Mouse (Mus musculus) retina, postnatal 1 day (tissue): ENCODE results near the gene Gtf2ird2.
A peak's percentile ranks its signal among the peaks of the same experiment; 100 is the strongest.

Experiments used
- DNase-seq: peaks from one replicate; pipeline ENCODE4 v3.0.0-alpha.2; 2012

Gtf2ird2 gene

DNA sequence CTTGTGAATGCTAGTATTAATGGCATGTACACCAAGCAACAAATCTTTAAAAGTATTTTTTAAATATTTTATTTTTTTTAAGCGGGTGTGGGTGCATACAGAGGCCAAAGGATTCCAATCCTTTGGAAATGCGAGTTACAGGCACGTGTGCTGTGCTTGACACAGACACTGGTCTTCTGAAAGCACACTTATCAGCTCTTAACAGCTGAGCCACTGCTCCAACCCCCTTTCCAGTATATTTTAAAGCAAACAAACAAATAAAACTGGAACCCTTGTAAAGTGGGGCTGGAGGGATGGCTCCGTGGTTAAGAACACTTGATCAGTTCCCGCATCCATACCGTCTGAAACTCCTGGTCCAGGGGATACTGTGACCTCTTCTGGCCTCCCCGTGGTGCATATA, 657 bp upstream of the Gtf2ird2 start:
- DNase-seq, result no peak

DNA sequence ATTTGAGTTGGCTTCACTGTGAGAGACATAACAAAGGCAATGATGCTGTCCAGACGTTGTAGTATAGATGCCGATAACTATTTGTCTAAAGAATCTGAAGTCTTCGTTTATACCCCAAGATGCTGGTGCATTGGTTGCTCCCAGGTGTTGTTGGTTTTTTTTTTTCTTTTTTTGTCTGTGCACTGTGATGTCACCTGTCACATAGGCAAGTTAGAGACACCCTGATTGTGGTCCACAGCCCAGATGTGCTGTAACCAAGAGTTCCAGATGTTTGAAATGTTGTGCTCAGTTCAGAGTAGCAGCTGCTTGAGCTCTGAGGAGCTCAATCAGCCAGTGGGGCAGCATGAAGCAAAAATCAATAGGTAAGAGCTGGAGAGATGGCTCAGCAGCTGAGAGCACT, 2.2 kb downstream of the Gtf2ird2 start:
- no peak for DNase-seq

DNA sequence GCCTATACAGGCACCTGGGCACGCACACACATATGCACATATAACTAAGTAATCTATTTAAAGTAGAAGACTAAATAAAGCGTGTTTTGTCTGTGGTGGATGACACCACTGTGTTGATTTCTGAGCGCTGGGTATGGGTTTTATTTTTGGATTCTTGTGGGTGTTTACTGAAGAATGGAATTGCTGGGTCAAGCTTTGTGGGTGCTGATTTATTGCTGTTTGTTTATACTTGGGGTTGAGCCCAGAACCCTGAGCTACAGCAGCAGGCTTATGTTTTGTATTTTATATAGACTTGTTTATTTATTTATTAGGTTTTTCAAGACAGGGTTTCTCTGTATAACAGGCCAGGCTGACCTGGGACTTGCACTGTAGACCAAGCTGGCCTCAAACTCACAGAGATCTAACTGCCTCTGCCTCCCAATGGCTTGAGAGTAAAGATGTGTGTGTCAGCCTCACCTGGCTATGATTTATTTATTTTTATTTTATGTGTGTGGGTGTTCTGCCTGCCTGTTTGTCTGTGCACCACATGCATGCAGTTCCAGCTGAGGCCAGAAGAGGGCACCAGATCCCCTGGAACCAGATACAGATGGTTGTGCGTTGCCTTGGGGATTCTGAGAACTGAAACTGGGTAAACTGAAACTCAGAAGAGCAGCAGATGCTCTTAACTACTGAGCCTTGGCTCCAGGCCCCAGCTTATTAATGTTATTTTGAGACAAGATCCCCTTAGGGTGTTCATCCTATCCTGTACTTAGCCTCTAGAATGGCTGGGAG, 3.3 kb downstream of the Gtf2ird2 start:
- peak; percentile 73 for DNase-seq

DNA sequence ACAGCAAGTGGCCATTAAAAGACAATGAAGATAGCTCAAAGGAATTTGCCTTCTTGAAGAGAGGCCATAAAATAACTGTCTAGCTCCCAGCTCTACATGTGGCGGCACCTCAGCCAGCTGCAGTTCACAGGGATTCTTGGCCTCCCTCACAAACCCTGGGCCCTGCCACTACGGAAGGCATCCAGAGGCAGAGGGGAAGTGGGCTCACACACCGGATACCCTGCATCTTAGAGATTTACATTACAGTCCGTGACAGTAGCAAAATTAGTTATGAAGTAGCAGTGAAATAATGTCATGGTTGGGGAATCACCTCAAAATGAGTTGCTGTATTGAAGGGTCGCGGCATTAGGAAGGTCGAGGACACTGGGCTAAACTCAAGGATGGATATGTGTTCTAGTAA, 4.8 kb downstream of the Gtf2ird2 start:
- no peak for DNase-seq

DNA sequence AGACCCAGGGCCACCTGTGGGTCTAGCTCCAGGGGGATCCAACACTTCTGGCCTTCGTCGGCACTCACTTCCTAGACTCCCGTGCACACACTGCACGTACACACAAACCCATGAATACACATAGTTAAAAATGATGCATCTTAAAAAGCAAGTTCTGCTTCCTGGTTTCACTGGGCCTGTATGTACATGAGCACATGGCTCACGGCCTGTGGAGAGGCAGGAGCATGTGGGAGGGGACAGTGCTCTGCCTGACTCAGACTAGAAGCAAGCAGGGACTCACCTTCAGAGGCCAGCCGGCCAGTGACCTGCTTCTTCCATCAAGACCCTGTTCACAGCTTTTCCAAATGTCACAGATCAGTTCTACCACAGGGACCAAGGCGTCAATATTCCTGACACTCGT, 9.8 kb downstream of the Gtf2ird2 start:
- no peak for DNase-seq

DNA sequence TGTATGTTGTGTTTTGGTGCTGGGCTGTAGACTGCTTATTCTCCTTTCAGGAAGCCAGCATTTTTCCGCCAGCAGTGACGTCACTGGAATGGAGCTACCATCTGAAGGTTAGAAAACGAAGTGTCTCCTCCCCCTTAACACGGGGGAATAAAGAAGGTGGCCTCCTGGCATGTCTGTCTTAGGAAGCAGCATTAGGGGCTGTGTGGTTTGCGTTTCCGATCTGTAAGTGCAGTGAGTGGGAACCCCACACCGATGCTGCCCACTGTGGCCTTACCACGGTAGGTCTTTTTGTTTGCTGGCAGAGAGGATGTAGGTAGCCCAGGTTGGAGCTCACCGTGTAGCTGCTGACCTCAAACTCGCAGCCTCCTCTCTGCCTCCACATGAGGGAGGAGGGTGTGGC, 22.9 kb downstream of the Gtf2ird2 start:
- DNase-seq, result no peak

DNA sequence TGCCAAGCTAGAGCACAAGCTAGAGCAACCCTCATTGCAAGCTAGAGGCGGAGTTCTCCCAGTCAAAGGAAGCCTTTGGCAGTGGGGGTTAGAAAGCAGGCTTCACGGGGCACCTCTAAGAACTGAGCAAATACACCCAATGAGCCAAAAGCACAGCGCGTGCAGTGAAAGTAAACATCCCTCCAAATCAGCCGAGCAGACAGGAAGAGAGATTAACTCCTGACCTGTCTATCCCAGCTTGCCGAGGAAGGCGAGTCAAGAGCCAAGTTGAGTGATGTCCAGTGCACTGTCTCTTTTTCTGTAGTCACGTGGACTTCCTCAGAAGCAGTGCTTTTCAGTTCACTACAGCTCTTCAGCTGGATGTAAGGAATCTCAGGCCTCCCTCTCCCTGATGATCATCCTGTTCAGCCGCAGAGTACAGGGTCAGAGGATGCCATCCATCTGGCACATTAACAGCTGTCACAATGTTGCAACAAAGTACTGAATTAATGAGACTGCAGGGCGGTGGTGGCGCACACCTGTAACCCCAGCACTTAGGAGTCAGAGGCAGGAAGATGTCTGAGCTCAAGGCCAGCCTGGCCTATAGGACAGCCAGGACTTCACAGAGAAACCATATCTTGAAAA, 26.2 kb downstream of the Gtf2ird2 start:
- no peak for DNase-seq

DNA sequence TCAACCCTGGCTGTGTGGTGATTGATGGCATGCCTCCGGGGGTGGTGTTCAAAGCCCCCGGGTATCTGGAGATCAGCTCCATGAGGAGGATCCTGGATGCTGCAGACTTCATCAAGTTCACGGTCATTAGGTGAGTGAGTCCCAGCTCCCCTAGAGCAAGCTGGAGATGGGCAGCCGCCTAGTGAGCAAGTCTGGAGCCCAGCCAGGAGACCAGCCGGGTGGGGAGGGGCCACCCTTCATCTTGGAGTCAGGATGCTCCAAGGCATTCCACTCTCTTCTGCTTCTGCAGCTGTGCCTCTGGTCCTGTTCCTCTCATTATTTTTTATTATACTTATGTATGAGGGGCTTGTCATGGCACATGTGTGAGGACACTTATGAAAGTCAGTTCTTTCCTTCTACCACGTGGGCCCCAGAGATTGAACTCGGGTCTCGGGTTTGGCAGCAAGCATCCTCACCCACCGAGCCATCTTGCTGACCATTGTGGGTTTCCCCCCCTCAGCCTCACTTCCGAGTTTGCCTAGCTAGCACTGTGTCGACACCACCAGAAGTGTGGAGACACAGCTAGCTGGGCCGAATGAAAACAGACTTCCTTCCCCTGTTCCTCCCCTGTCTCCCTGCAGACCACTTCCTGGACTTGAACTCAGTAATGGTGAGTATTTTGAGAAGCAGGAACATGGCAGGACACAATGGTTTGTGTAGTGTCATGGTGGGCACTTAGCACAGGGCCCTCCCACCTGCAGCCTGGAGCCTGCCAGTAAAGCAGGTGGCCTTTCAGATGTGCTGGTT, 30.4 kb downstream of the Gtf2ird2 start:
- DNase-seq, result no peak

DNA sequence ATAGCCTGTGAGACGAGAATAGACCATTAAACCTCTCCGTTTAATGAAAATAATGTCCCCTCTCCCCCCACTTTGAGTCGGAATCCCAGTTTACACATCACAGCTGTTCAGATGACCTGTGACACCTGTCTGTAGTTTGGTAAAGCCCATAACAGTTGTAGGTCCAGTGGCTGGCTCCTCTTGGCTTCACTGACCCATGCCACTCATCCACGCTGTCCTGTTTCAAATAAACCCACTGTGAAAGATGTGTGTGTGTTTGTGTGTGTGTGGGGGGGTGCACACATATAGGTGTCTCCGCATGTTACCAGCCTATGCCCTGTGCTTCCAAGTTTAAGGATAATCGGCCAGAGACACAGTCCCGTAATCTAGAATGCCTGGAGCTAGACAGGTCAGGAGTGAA, 34.1 kb downstream of the Gtf2ird2 start:
- no peak for DNase-seq

DNA sequence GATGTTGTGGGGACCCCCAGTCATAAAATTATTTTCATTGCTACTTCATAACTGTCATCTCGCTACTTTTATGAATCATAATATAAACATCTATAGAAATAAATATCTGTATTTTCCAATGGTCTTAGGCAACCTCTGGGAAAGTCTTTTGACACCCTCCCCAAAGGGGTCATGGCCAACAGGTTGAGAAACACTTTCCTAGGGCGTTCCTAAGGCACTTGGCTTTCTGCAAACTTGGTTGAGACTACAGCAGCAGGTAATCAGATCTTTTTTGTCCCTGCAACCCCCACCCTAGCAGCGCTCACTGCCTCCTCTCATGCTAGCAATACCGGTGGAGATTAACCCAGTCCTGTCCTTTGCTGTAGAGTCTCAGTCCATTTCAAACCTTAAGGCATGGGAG, 37.5 kb downstream of the Gtf2ird2 start:
- no peak for DNase-seq

DNA sequence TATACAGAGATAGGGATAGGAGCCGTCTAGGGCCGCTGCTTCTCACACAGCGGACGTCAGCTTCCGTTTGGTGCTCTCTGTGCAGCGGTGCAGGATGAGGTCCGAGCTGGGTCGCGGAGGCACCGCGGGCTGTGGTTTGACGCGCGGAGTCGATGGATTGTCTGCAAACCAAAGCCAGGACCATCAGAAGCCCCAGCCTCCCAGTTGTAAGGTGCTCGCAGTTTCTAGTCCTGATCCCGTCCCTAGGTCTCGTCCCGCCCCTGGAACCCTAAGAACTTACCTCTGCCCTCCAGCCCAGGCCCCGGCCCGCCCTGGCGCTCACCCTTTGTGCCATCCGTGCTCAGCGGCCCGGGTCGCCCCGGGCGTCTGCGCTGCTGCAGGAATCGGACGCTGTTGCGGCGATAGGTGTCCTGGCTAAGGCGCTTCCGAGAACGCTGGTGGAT, 37.9 kb downstream of the Gtf2ird2 start:
- DNase-seq, result peak; percentile 40

DNA sequence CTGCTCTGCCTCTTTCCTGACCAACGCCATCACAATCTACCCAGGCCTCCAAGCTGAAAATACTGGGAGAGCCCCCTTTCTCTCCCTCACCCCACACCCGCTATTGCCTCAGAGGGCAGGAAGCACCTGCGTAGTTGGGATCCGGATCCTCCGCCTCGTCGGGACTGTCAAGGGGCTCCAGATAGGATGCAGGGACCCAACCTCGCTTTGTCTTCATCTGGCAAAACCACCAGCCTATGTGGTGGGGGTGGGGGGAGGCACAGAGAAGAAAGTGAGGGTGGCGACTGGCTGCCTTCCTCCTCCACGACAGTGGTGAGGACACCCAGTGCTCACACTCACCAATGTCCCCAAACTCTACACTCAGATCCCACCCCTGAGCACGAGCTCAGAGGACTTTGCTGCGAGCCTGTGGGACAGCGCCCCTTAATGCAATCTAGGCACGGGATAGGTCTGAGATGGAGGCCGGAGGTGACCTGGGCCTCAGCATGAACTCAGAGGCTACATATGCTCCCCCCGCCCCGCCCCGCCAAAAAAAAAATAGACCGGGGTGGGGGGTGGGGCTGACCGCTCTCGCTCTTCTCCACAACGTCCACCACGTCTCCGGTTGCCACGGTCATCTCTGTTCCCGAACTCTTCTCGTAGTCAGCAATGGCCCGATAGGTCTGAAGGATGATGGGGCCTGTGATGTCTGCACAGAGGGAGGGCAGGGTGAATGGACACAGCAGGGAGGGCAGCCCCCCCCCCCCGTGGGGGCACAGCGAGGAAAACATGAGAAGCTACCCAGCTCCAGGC, 41.5 kb downstream of the Gtf2ird2 start:
- DNase-seq, result no peak

DNA sequence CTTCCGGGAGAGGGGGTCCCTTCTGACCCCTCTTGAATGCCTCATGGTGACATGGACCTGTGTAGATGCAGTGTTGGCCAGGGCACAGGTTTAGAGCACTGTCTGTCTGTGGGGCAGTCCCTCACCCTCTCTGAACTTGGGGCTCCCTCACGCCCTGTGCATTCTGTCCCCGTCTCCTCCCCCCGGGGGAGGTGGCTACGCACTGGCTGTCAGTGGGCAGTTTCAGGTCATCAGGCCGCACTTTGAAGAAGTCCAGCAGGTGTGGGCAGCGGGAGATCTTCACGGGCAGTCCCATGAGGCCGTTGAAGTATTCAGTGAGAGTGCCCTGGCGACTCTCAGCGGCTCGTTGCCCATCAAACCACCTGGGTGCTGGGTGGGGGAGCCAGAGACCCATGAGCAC, 43.1 kb downstream of the Gtf2ird2 start:
- DNase-seq, result no peak

DNA sequence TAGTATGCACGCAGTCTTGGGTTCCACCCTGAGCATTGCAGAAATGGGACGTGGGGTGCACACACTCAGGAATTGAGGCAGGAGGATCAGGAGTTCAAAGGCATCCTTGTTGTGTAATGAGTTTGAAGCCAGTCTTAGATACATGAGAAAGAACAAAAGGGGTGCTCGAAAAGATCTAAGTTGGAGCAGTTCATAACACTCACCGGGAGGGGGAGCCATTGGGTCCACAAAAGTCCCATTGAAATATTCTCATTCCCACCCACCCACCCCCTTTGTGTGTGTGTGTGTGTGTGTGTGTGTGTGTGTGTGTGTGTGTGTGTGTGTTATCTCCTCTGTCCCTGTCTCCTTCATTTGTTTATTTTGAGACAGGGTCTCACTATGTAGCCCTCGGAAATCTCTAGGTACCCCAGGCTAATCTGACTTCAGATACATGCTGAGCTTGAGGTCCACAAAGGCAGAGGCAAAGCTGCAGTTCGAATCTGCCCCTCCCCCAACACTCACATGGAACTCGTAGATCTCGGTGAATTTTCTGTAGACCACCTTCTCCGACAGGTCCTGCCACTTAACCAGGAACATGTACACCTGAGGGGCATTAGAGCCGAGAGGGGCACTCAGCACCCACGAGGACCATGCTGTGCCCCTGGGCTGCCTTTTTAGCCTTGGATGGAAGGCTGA, 43.9 kb downstream of the Gtf2ird2 start:
- DNase-seq, result peak; percentile 78

DNA sequence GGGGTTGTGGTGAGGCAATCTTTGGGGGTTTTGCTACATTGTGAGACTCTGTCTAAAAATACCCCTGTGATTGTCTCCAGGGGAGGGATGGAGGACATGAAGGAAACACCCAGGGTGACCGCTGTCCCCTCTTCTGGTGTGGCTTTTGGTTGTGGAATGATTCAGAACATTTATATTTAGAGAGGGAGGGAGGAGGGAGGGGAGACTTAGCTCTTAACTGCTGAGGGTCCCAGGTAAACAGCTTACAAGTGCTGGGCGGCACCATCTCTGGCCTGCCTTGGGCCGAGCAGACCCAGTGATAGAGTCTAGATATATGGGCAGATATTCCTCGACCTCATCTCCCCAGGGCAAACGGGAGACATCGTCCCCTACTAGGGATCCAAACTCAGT, 44.4 kb downstream of the Gtf2ird2 start:
- no peak for DNase-seq

DNA sequence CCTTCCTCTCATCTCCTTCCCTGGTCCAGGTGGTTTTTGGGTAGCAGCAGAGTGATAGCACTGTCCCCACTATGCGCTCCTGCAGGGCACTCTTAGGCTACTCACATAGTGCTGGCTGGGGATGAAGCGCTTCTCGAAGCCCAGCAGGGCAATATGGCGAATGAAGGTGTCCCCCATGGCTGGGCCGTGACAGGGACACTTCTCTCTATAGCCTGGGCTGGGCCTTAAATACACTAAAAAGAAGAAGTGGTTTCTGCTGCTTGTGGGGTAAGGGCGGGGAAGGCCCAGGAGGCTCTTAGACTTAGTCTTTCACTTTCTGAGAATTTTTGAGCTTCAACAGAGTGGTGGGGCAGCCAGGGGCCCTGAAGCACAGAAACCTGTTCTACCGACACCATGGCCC, 45.6 kb downstream of the Gtf2ird2 start, which contains the start of gene Ncf1:
TSS of gene Ncf1 (minus strand) at position 235 of the 400 bp plus-strand sequence.
- no peak for DNase-seq

DNA sequence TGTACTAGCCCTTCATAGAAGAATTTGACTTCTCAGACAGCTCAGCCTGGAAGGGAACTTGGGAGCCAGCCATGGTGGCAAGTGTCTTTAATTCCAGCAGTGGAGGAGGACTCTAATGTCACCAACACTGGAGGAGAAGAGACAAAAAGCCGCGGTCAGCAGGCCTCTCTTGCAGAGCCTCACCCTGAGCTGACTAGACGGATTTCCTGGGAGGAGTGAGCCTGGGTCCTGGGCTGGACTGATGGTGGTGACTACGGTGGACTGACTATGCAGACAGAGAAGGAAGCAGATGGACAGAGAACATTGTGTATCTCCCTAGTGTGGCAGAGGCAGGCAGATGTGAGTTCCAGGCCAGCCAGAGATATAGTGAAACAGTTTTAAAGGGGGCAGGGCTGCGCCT, 47.6 kb downstream of the Gtf2ird2 start:
- no peak for DNase-seq

DNA sequence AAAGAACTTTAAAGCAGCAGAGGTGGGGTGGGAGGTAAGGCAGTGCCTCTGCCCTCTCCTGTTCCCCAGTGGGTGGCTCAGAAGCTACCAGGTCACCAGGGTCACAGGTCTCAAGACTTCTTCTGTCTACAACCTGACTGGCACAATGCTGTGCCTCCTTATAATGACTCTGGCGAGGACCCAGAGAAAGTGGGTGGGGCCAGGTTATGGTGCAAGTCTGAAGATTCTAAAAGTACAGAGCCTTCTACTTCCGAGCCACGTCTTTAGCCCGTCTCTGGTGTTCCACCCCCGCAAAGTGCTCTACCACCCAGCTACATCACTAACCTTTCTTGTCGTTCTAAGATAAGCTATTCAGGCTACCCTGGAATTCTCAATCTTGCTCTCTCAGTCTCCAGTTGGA, 48.3 kb downstream of the Gtf2ird2 start:
- no peak for DNase-seq

DNA sequence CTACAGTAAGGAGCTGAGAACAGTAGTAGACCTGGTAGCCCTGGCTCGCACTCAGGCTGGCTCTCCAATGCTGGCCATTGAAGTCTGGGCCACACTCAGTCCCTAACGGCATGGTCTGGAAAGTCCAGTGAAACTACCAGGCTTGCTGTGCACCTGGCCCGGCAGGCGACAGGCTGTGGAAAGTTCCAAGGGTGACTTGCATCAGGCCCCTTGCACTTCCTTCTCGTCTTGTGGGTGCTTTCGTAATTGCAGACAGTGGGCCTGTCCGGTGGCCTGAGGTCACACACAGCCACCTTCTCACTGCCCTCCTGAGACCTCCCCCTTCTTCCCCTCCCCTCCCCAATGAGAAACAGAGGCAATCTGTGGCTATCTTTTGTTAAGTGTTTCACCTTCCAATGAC, 48.7 kb downstream of the Gtf2ird2 start:
- DNase-seq, result no peak

DNA sequence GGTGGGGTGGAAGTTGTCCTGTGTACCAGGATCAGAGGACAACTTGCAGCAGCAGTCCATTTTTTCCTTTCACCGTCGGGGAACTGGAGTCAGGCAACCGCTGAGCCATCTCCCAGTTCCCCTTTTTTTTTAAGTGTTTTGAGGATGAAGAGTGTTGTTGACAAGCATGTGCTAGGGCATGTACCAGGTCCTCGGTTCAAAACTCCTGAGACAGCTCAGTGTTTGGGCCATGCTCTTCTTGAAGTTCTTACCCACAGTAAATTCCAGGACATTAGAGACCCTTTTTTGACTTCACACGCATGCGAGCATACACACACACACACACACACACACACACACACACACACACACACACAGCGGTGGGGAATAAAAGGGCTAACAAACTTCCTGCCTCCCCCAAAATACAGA, 49.4 kb downstream of the Gtf2ird2 start:
- DNase-seq, result no peak

DNA sequence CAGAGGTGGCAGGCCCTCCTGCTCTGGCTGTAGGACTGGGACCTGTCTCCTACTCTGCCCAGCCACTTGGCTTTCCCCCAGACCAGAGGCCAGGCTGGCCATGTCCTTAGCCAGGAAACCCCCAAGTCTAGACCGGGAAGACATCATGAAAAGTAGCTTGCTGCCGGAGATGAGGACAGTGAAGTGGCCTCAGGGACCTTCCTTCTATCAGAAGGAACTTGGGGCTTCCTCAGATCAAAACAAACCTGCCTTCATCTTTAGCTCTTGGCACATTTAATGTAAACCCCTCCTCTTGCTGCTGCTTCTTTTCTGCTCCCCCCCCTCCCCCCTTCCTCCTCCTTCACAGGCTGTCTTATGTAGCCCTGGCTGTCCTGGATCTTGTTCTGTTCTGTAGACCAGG, 50.4 kb downstream of the Gtf2ird2 start:
- DNase-seq, result no peak

DNA sequence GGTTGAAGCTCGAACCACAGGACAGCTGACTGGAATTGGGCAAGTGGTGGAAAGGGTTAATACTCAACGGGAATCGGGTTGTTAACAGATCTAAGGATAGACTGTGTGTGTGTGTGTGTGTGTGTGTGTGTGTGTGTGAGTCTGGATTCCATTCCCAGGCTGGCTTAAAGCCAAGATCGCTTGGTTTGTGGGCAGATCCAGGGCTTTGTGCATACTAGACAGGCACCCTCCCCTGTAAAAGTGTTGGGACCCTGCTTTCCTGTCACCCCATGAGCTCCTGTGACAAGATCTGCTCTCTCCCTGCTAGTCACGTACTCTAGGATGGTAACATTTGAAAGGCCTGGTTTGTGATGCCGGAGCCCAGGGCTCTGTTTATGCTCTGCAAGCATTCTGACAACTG, 51.3 kb downstream of the Gtf2ird2 start:
- peak; percentile 66 for DNase-seq

DNA sequence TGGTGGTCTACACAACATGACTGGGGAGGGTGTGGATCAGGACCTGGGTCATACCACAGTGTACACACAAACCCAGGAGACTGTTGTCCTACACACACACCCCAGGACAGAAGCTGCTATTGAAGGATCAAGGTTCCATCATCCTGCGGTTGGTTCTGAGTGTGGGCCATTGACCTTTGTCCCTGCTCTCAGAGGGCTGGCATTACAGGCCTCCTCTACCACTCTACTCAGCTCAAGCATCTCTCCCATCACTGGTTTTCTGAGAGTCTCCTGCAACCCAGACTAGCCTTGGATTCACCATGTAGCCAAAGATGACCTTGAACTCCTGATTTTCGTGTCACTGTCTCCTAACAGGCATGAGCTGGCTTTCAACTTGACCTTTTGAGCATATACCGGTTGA, 52.4 kb downstream of the Gtf2ird2 start:
- DNase-seq, result no peak
